Mouse (Mus musculus): ENCODE measurements around the gene Olfr1200. TPM values are rescaled to one million over a fixed set of nuclear protein-coding genes. Genes with fewer than 3 reads are reported as not detected.

Olfr1200 gene
- not detected in 2 replicates for polyA plus RNA-seq (2015; fragmentation: Nextera tagmentation; extraction: Ambion mirVana)

- no peak for TF ChIP-seq CTCF (IDR thresholded peaks at IDR 0.05; ENCODE audit: low read depth)
- H3K9ac ChIP-seq (ENCODE audit: low read depth, low read length): no peak within 1 kb of the TSS
- H3K4me1 ChIP-seq (replicated peaks; ENCODE audit: control insufficient read depth, insufficient read depth, low read length): no peaks in the 10 kb centered on the region
- 75% methylated on average over 2 of the region's 2 CpGs for WGBS
- no peaks in the 10 kb centered on the region for H3K27me3 ChIP-seq (replicated peaks; ENCODE audit: control insufficient read depth, insufficient read depth, low read length)
- no peak for ATAC-seq
- H3K4me3 ChIP-seq (ENCODE audit: low read depth, low read length): no peak within 1 kb of the TSS
- H3K36me3 ChIP-seq (ENCODE audit: control insufficient read depth, insufficient read depth): no peaks in the 10 kb centered on the region
- H3K9me3 ChIP-seq (ENCODE audit: control insufficient read depth): no peaks in the 10 kb centered on the region
- no peak within 1 kb of the TSS for H3K27ac ChIP-seq (ENCODE audit: low read depth, low read length)
- H3K4me2 ChIP-seq (replicated peaks; ENCODE audit: low read depth): no peak within 1 kb of the TSS
These were observed at the start of gene Olfr1200 for GRCm38 (mm10) chr2:88770388-88770787. Gene Olfr1200 (minus strand): TSS chr2:88770488.

GRCm38 (mm10) chr2:88814196-88814595 is 43.9 kb upstream of the Olfr1200 start, which contains the start of gene Olfr1202:
Gene Olfr1202 (plus strand): TSS chr2:88814496.
- WGBS: 87% methylated on average over 1 of the region's 1 CpGs
- Histone ChIP-seq H3K27me3 (replicated peaks; ENCODE audit: control insufficient read depth, insufficient read depth, low read length) (no peaks in the 10 kb centered on the region), H3K27ac (ENCODE audit: low read depth, low read length) (no peak within 1 kb of the TSS), H3K9me3 (ENCODE audit: control insufficient read depth) (no peaks in the 10 kb centered on the region), H3K9ac (ENCODE audit: low read depth, low read length) (no peak within 1 kb of the TSS), H3K4me2 (replicated peaks; ENCODE audit: low read depth) (no peak within 1 kb of the TSS), H3K36me3 (ENCODE audit: control insufficient read depth, insufficient read depth) (no peaks in the 10 kb centered on the region), H3K4me3 (ENCODE audit: low read depth, low read length) (no peak within 1 kb of the TSS), H3K4me1 (replicated peaks; ENCODE audit: control insufficient read depth, insufficient read depth, low read length) (no peaks in the 10 kb centered on the region)
- no peak for ATAC-seq
- no peak for TF ChIP-seq CTCF (IDR thresholded peaks at IDR 0.05; ENCODE audit: low read depth)

GRCm38 (mm10) chr2:88792736-88793135 is 22.4 kb upstream of the Olfr1200 start, which contains the start of gene Olfr1201:
Gene Olfr1201 (plus strand): TSS chr2:88793036.
- Histone ChIP-seq H3K4me3 (ENCODE audit: low read depth, low read length) (no peak within 1 kb of the TSS), H3K36me3 (ENCODE audit: control insufficient read depth, insufficient read depth) (no peaks in the 10 kb centered on the region), H3K4me2 (replicated peaks; ENCODE audit: low read depth) (no peak within 1 kb of the TSS), H3K4me1 (replicated peaks; ENCODE audit: control insufficient read depth, insufficient read depth, low read length) (no peaks in the 10 kb centered on the region), H3K27ac (ENCODE audit: low read depth, low read length) (no peak within 1 kb of the TSS), H3K27me3 (replicated peaks; ENCODE audit: control insufficient read depth, insufficient read depth, low read length) (no peaks in the 10 kb centered on the region), H3K9ac (ENCODE audit: low read depth, low read length) (no peak within 1 kb of the TSS), H3K9me3 (ENCODE audit: control insufficient read depth) (no peaks in the 10 kb centered on the region)
- TF ChIP-seq CTCF (IDR thresholded peaks at IDR 0.05; ENCODE audit: low read depth): no peak
- no peak for ATAC-seq
- 74% methylated on average over 6 of the region's 6 CpGs for WGBS

GRCm38 (mm10) chr2:88760369-88760768 is 9.9 kb downstream of the Olfr1200 start, which contains the start of gene Olfr1199:
Gene Olfr1199 (minus strand): TSS chr2:88760469.
- Histone ChIP-seq H3K4me1 (replicated peaks; ENCODE audit: control insufficient read depth, insufficient read depth, low read length) (no peaks in the 10 kb centered on the region), H3K9ac (ENCODE audit: low read depth, low read length) (no peak within 1 kb of the TSS), H3K27me3 (replicated peaks; ENCODE audit: control insufficient read depth, insufficient read depth, low read length) (no peaks in the 10 kb centered on the region), H3K27ac (ENCODE audit: low read depth, low read length) (no peak within 1 kb of the TSS), H3K36me3 (ENCODE audit: control insufficient read depth, insufficient read depth) (no peaks in the 10 kb centered on the region), H3K9me3 (ENCODE audit: control insufficient read depth) (no peaks in the 10 kb centered on the region), H3K4me2 (replicated peaks; ENCODE audit: low read depth) (no peak within 1 kb of the TSS), H3K4me3 (ENCODE audit: low read depth, low read length) (no peak within 1 kb of the TSS)
- 90% methylated on average over 2 of the region's 2 CpGs for WGBS
- ATAC-seq: no peak
- TF ChIP-seq CTCF (IDR thresholded peaks at IDR 0.05; ENCODE audit: low read depth): no peak

GRCm38 (mm10) chr2:88751270-88751669 is 19.0 kb downstream of the Olfr1200 start, which contains the start of gene Olfr1198:
Gene Olfr1198 (minus strand): TSS chr2:88751370.
- Histone ChIP-seq H3K27me3 (replicated peaks; ENCODE audit: control insufficient read depth, insufficient read depth, low read length) (no peaks in the 10 kb centered on the region), H3K4me1 (replicated peaks; ENCODE audit: control insufficient read depth, insufficient read depth, low read length) (no peaks in the 10 kb centered on the region), H3K4me3 (ENCODE audit: low read depth, low read length) (no peak within 1 kb of the TSS), H3K9ac (ENCODE audit: low read depth, low read length) (no peak within 1 kb of the TSS), H3K4me2 (replicated peaks; ENCODE audit: low read depth) (no peak within 1 kb of the TSS), H3K36me3 (ENCODE audit: control insufficient read depth, insufficient read depth) (no peaks in the 10 kb centered on the region), H3K27ac (ENCODE audit: low read depth, low read length) (no peak within 1 kb of the TSS), H3K9me3 (ENCODE audit: control insufficient read depth) (no peaks in the 10 kb centered on the region)
- 96% methylated on average over 2 of the region's 2 CpGs for WGBS
- TF ChIP-seq CTCF (IDR thresholded peaks at IDR 0.05; ENCODE audit: low read depth): no peak
- ATAC-seq: no peak

- Histone ChIP-seq H3K4me1 (replicated peaks; ENCODE audit: control insufficient read depth, insufficient read depth, low read length) (no peaks in the 10 kb centered on the region), H3K27me3 (replicated peaks; ENCODE audit: control insufficient read depth, insufficient read depth, low read length) (no peaks in the 10 kb centered on the region), H3K27ac (ENCODE audit: low read depth, low read length) (no peak overlapping the region), H3K9me3 (ENCODE audit: control insufficient read depth) (no peaks in the 10 kb centered on the region), H3K9ac (ENCODE audit: low read depth, low read length) (no peak overlapping the region), H3K36me3 (ENCODE audit: control insufficient read depth, insufficient read depth) (no peaks in the 10 kb centered on the region), H3K4me2 (replicated peaks; ENCODE audit: low read depth) (no peak overlapping the region), H3K4me3 (ENCODE audit: low read depth, low read length) (no peak overlapping the region)
- TF ChIP-seq CTCF (IDR thresholded peaks at IDR 0.05; ENCODE audit: low read depth): no peak
- ATAC-seq: no peak
- WGBS: 68% methylated on average over 3 of the region's 3 CpGs
These were observed 26.9 kb downstream of the Olfr1200 start for GRCm38 (mm10) chr2:88743379-88743778.

GRCm38 (mm10) chr2:88732266-88732665 is 38.0 kb downstream of the Olfr1200 start, which contains the start of gene Olfr1197:
Gene Olfr1197 (minus strand): TSS chr2:88732366.
- Histone ChIP-seq H3K4me2 (replicated peaks; ENCODE audit: low read depth) (no peak within 1 kb of the TSS), H3K27ac (ENCODE audit: low read depth, low read length) (no peak within 1 kb of the TSS), H3K9ac (ENCODE audit: low read depth, low read length) (no peak within 1 kb of the TSS), H3K4me1 (replicated peaks; ENCODE audit: control insufficient read depth, insufficient read depth, low read length) (no peaks in the 10 kb centered on the region), H3K9me3 (ENCODE audit: control insufficient read depth) (no peaks in the 10 kb centered on the region), H3K27me3 (replicated peaks; ENCODE audit: control insufficient read depth, insufficient read depth, low read length) (no peaks in the 10 kb centered on the region), H3K36me3 (ENCODE audit: control insufficient read depth, insufficient read depth) (no peaks in the 10 kb centered on the region), H3K4me3 (ENCODE audit: low read depth, low read length) (no peak within 1 kb of the TSS)
- TF ChIP-seq CTCF (IDR thresholded peaks at IDR 0.05; ENCODE audit: low read depth): no peak
- 75% methylated on average over 1 of the region's 1 CpGs for WGBS
- no peak for ATAC-seq

Other genes starting within 250 kb of the Olfr1200 start
- not detected in 2 replicates for gene Olfr1188, start 213.6 kb downstream of the Olfr1200 start, polyA plus RNA-seq (2015; fragmentation: Nextera tagmentation; extraction: Ambion mirVana)
- not detected in 2 replicates for gene Olfr1189, start 184.0 kb downstream of the Olfr1200 start, polyA plus RNA-seq (2015; fragmentation: Nextera tagmentation; extraction: Ambion mirVana)
- gene Olfr1191-ps1, start 129.9 kb downstream of the Olfr1200 start, polyA plus RNA-seq (2015; fragmentation: Nextera tagmentation; extraction: Ambion mirVana): not detected in 2 replicates
- not detected in 2 replicates for gene Olfr1192-ps1, start 122.0 kb downstream of the Olfr1200 start, polyA plus RNA-seq (2015; fragmentation: Nextera tagmentation; extraction: Ambion mirVana)
- gene Olfr1193, start 94.9 kb downstream of the Olfr1200 start, polyA plus RNA-seq (2015; fragmentation: Nextera tagmentation; extraction: Ambion mirVana): not detected in 2 replicates
- gene Olfr1195, start 81.3 kb downstream of the Olfr1200 start, polyA plus RNA-seq (2015; fragmentation: Nextera tagmentation; extraction: Ambion mirVana): not detected in 2 replicates
- gene Olfr1196, start 65.9 kb downstream of the Olfr1200 start, polyA plus RNA-seq (2015; fragmentation: Nextera tagmentation; extraction: Ambion mirVana): not detected in 2 replicates
- gene Olfr1197, start 38.1 kb downstream of the Olfr1200 start, polyA plus RNA-seq (2015; fragmentation: Nextera tagmentation; extraction: Ambion mirVana): not detected in 2 replicates
- gene Olfr1198, start 19.1 kb downstream of the Olfr1200 start, polyA plus RNA-seq (2015; fragmentation: Nextera tagmentation; extraction: Ambion mirVana): not detected in 2 replicates
- gene Olfr1199, start 10.0 kb downstream of the Olfr1200 start, polyA plus RNA-seq (2015; fragmentation: Nextera tagmentation; extraction: Ambion mirVana): not detected in 2 replicates
- gene Olfr1201, start 22.5 kb upstream of the Olfr1200 start, polyA plus RNA-seq (2015; fragmentation: Nextera tagmentation; extraction: Ambion mirVana): not detected in 2 replicates
- not detected in 2 replicates for gene Olfr1202, start 44.0 kb upstream of the Olfr1200 start, polyA plus RNA-seq (2015; fragmentation: Nextera tagmentation; extraction: Ambion mirVana)
- gene Olfr1205, start 59.2 kb upstream of the Olfr1200 start, polyA plus RNA-seq (2015; fragmentation: Nextera tagmentation; extraction: Ambion mirVana): not detected in 2 replicates
- not detected in 2 replicates for gene Olfr1204, start 78.8 kb upstream of the Olfr1200 start, polyA plus RNA-seq (2015; fragmentation: Nextera tagmentation; extraction: Ambion mirVana)
- gene Olfr1206, start 92.7 kb upstream of the Olfr1200 start, polyA plus RNA-seq (2015; fragmentation: Nextera tagmentation; extraction: Ambion mirVana): not detected in 2 replicates
- not detected in 2 replicates for gene Olfr1208, start 131.8 kb upstream of the Olfr1200 start, polyA plus RNA-seq (2015; fragmentation: Nextera tagmentation; extraction: Ambion mirVana)
- not detected in 2 replicates for gene Olfr1209, start 144.7 kb upstream of the Olfr1200 start, polyA plus RNA-seq (2015; fragmentation: Nextera tagmentation; extraction: Ambion mirVana)
- not detected in 2 replicates for gene Olfr1211, start 167.6 kb upstream of the Olfr1200 start, polyA plus RNA-seq (2015; fragmentation: Nextera tagmentation; extraction: Ambion mirVana)
- gene Olfr1212, start 183.5 kb upstream of the Olfr1200 start, polyA plus RNA-seq (2015; fragmentation: Nextera tagmentation; extraction: Ambion mirVana): not detected in 2 replicates
- gene Gm13762, start 209.8 kb upstream of the Olfr1200 start, polyA plus RNA-seq (2015; fragmentation: Nextera tagmentation; extraction: Ambion mirVana): not detected in 2 replicates
- gene Olfr1214, start 222.2 kb upstream of the Olfr1200 start, polyA plus RNA-seq (2015; fragmentation: Nextera tagmentation; extraction: Ambion mirVana): not detected in 2 replicates
- gene Olfr1215, start 236.5 kb upstream of the Olfr1200 start, polyA plus RNA-seq (2015; fragmentation: Nextera tagmentation; extraction: Ambion mirVana): not detected in 2 replicates
- not detected in 2 replicates for gene Olfr1216, start 247.9 kb upstream of the Olfr1200 start, polyA plus RNA-seq (2015; fragmentation: Nextera tagmentation; extraction: Ambion mirVana)

Measured in intestine, postnatal 0 days (tissue).